Mouse (Mus musculus) liver, adult 2 months (tissue): ENCODE data around the gene Mtx1. TPM values are rescaled to one million over a fixed set of nuclear protein-coding genes. Genes with fewer than 3 reads are reported as not detected.

ENCODE experiments used
- DNase-seq: peaks from one replicate; pipeline ENCODE4 v3.0.0-alpha.2; 2011; ENCODE audit warnings: low read depth, low spot score; ENCODE audit errors: extremely low read depth
- H3K27ac ChIP-seq: fragments of 200-500 bp; replicated peaks from 2 replicates; pipeline ENCODE4 v1.5.1; 2012; ENCODE audit warnings: low read depth, mild to moderate bottlenecking, control low read depth, inconsistent platforms, low read length; ENCODE audit not compliant: insufficient read depth
- H3K27me3 ChIP-seq: fragments of 200-500 bp; 2 replicates; pipeline ENCODE4 v1.6.1; 2012; ENCODE audit warnings: mild to moderate bottlenecking, moderate library complexity, low read length, inconsistent platforms; ENCODE audit not compliant: control insufficient read depth, insufficient read depth
- H3K36me3 ChIP-seq: fragments of 200-500 bp; 2 replicates; pipeline ENCODE4 v1.6.1; 2012; ENCODE audit warnings: low read length, inconsistent platforms; ENCODE audit not compliant: control insufficient read depth, insufficient read depth
- H3K4me1 ChIP-seq: fragments of 200-500 bp; 2 replicates; pipeline ENCODE4 v1.6.1; 2011; ENCODE audit warnings: low read length; ENCODE audit not compliant: control insufficient read depth, insufficient read depth
- H3K4me3 ChIP-seq: fragments of 200-500 bp; 2 replicates; pipeline ENCODE4 v1.5.1; 2011; ENCODE audit warnings: low read depth, mild to moderate bottlenecking, control low read depth, low read length, moderate library complexity; ENCODE audit not compliant: insufficient read depth
- H3K79me2 ChIP-seq: fragments of 200-500 bp; 2 replicates; pipeline ENCODE4 v1.6.1; 2012; ENCODE audit warnings: inconsistent platforms, mild to moderate bottlenecking, low read length, moderate library complexity; ENCODE audit not compliant: control insufficient read depth, insufficient read depth
- H3K9ac ChIP-seq: fragments of 200-500 bp; 2 replicates; pipeline ENCODE4 v1.6.1; 2012; ENCODE audit warnings: low read depth, mild to moderate bottlenecking, control low read depth, inconsistent platforms, low read length
- CTCF ChIP-seq: fragments of 200-500 bp; IDR thresholded peaks from 2 replicates; pipeline ENCODE4 v1.5.1; 2011; ENCODE audit warnings: low read depth, low read length, control low read depth
- POLR2A ChIP-seq: fragments of 200-500 bp; IDR thresholded peaks from 2 replicates; pipeline ENCODE4 v1.6.1; 2011; ENCODE audit warnings: low read length, control low read depth; ENCODE audit not compliant: insufficient read depth; ENCODE audit errors: extremely low read depth
- WGBS: fragments of 180-500 bp; shearing (Covaris S2); methylation state at CpG from one replicate; pipeline ENCODE4 v1.1.7; 2018; 5-methylcytosine and 5-hydroxymethylcytosine counted together
- polyA plus RNA-seq: library from polyadenylated mRNA; depleted of rRNA; stranded (reverse); fragments of >200 nt; gene quantifications from 2 replicates; pipeline ENCODE4 v1.2.3, GENCODE M21; 2012; rRNA removed
- total RNA-seq: library from RNA; depleted of rRNA; stranded (reverse); fragments of >200 nt; gene quantifications from 2 replicates; pipeline ENCODE4 v1.2.3, GENCODE M21; 2014; rRNA removed

Mtx1 gene
- total RNA-seq (105 and 122 TPM in 2 replicates), polyA plus RNA-seq (167 and 187 TPM in 2 replicates)

- Histone ChIP-seq H3K4me1 (peaks cover 3% of the 10 kb centered on the region; the same call in 1 of the 2 replicates), H3K79me2 (no peaks in the 10 kb centered on the region), H3K36me3 (no peaks in the 10 kb centered on the region), H3K27ac (no peak within 1 kb of the TSS), H3K4me3 (peak within 1 kb of the TSS; percentile 34; the same call in 1 of the 2 replicates), H3K27me3 (0 out of 2 replicates have a peak, but pooled peaks cover 2% of the 10 kb centered on the region), H3K9ac (no peak within 1 kb of the TSS; the same call in 1 of the 2 replicates)
- WGBS: 24% methylated on average over 21 of the region's 21 CpGs
- DNase-seq: no peak
- TF ChIP-seq CTCF (no peak), POLR2A (no peak)
Observed at GRCm38 (mm10) chr3:89226900-89227299, at the start of gene Mtx1. Mtx1 (minus strand) TSS chr3:89227088.

GRCm38 (mm10) chr3:89276061-89276460, 49.2 kb upstream of the Mtx1 start:
- Histone ChIP-seq H3K36me3 (peaks cover 33% of the 10 kb centered on the region), H3K79me2 (peaks cover 33% of the 10 kb centered on the region; the same call in 1 of the 2 replicates), H3K9ac (peak overlapping the region; percentile 36), H3K4me1 (peaks cover 24% of the 10 kb centered on the region), H3K27me3 (no peaks in the 10 kb centered on the region), H3K4me3 (no peak overlapping the region), H3K27ac (peak overlapping the region; percentile 66)
- peak; percentile 58 for DNase-seq
- no peak for TF ChIP-seq CTCF
- no peak for TF ChIP-seq POLR2A
- WGBS: 43% methylated on average over 13 of the region's 13 CpGs

DNA sequence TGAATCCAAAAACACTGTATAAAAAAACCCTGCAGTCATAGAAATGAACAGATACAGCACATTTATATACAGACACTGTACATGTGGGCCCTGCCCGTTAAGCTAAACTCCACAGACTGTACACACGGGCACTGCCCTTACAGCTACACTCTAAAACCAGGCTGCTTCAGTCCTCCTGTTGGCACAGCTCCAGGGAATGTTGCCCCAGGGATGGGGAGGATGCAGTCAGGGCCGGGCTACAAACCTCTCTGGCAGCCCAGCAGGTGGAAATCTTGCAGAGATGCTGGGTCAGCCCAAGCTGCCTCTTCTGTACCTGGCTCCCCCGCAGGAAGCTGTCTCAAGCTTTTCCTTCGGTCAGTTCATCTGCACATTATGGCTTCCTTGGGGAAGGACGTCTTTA, 44.9 kb upstream of the Mtx1 start:
- no peak overlapping the region for H3K4me3 ChIP-seq
- H3K36me3 ChIP-seq: peaks cover 33% of the 10 kb centered on the region
- peak; percentile 62 for DNase-seq
- H3K9ac ChIP-seq: no peak overlapping the region
- H3K79me2 ChIP-seq: peaks cover 10% of the 10 kb centered on the region; the same call in 1 of the 2 replicates
- 35% methylated on average over 6 of the region's 6 CpGs for WGBS
- TF ChIP-seq POLR2A: no peak
- H3K4me1 ChIP-seq: peaks cover 33% of the 10 kb centered on the region
- H3K27me3 ChIP-seq: no peaks in the 10 kb centered on the region
- no peak overlapping the region for H3K27ac ChIP-seq

DNA sequence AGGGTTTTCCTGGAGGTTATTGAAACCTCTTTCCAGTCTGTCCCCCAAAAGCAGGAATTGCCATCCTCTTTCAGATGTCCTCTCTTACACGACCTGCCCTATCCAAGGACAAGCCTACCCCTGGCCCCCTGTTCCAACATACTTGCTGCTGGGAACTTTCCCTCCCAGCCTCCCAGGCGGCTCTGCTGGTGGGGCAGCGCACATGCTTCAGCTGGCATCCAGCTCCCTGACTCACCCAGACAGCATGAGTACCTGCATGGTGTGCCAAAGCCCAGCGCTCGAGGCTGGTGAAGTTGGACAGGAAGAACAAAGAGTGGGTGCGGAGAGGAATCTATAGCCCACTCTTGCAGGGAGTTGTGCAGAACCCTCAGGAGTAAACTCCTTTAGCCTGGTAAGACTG, 44.0 kb upstream of the Mtx1 start:
- 25% methylated on average over 6 of the region's 6 CpGs for WGBS

GRCm38 (mm10) chr3:89270051-89270755, 43.3 kb upstream of the Mtx1 start, which contains the start of gene Slc50a1:
Slc50a1 (minus strand) TSS chr3:89270570.
- peak within 1 kb of the TSS; percentile 72 for H3K9ac ChIP-seq
- H3K79me2 ChIP-seq: peaks cover 8% of the 10 kb centered on the region; the same call in 1 of the 2 replicates
- peak within 1 kb of the TSS; percentile 60 for H3K27ac ChIP-seq
- H3K4me3 ChIP-seq: peak within 1 kb of the TSS; percentile 69
- peaks cover 23% of the 10 kb centered on the region for H3K36me3 ChIP-seq
- 2% methylated on average over 39 of the region's 39 CpGs for WGBS
- H3K4me1 ChIP-seq: peaks cover 23% of the 10 kb centered on the region
- TF ChIP-seq POLR2A (peak; percentile 63; the same call in 1 of the 2 replicates), CTCF (peak; percentile 57)
- H3K27me3 ChIP-seq: no peaks in the 10 kb centered on the region
- DNase-seq: peak; percentile 67

More for the DNA sequence above, 44.0 kb upstream of the Mtx1 start:
- H3K79me2 ChIP-seq: peaks cover 9% of the 10 kb centered on the region; the same call in 1 of the 2 replicates
- peak overlapping the region; percentile 21; the same call in 1 of the 2 replicates for H3K9ac ChIP-seq
- no peak overlapping the region for H3K4me3 ChIP-seq
- peaks cover 29% of the 10 kb centered on the region for H3K4me1 ChIP-seq
- no peaks in the 10 kb centered on the region for H3K27me3 ChIP-seq
- peak overlapping the region; percentile 22 for H3K27ac ChIP-seq
- no peak for TF ChIP-seq POLR2A
- TF ChIP-seq CTCF: no peak
- peak; percentile 65 for DNase-seq
- H3K36me3 ChIP-seq: peaks cover 29% of the 10 kb centered on the region

DNA sequence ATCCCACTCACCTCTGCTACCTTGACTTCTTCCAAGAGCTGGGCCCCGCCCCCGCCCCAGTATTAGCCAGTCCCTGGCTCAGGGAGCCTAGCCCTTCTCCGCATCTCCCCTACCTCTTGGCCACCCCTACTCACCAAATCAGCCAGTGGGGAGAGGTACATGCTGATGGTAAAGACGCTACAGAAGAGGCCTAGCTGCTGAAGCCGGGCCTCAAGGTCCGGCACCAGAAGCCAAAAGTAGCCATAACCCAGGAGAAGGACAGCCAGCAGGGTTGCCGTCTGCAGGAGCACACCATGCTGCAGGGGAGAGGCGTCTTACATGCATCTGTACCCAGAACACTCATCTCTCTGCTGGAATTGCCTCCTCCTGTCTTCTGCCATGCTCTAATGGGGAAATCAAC, 42.0 kb upstream of the Mtx1 start:
- Histone ChIP-seq H3K4me1 (peaks cover 19% of the 10 kb centered on the region), H3K4me3 (no peak overlapping the region), H3K9ac (no peak overlapping the region), H3K79me2 (peaks cover 4% of the 10 kb centered on the region; the same call in 1 of the 2 replicates), H3K27me3 (no peaks in the 10 kb centered on the region), H3K27ac (no peak overlapping the region), H3K36me3 (peaks cover 18% of the 10 kb centered on the region)
- TF ChIP-seq CTCF (no peak), POLR2A (no peak)
- DNase-seq: no peak
- 89% methylated on average over 8 of the region's 8 CpGs for WGBS
